In genomic region chr6:37276181-37276580, GRCm38 (mm10) we compare ENCODE assay signal across 23 mouse cellular contexts. TPM values are rescaled to one million over a fixed set of nuclear protein-coding genes. Genes with fewer than 3 reads are reported as not detected.
DNase-seq lines count a peak whose midpoint lies in the region; ATAC-seq and TF ChIP-seq lines count a peak whose summit lies in the region.
"Had no signal": no experiment of that assay in that cellular context is flagged by ENCODE, and none has a peak within 500 bp of the region (broad histone marks: within the 10 kb centered on the region; RNA-seq: fewer than 3 reads in every experiment).

No protein-coding gene starts in this region.

- H3K79me3 ChIP-seq in C2C12 (ENCODE audit: low read depth): no peaks in the 10 kb centered on the region

- no peak for TF ChIP-seq POLR2A in myocyte (IDR thresholded peaks at IDR 0.05; ENCODE audit: insufficient read length, low read depth)

- no peak for TF ChIP-seq CTCF in C2C12 (IDR thresholded peaks at IDR 0.05; ENCODE audit: control insufficient read depth, insufficient read depth, insufficient read length)

- ATAC-seq in activated CD4-positive, CD25-positive, alpha-beta regulatory T cell, adult 4 months: no peak
- ATAC-seq: forebrain, embryonic 16.5 days; intestine, postnatal 0 days had no signal

- H3K79me2 ChIP-seq in C2C12 (ENCODE audit: control insufficient read depth, insufficient read depth): no peaks in the 10 kb centered on the region
- H3K79me2 ChIP-seq in myocyte (ENCODE audit: control insufficient read depth, insufficient read depth): no peaks in the 10 kb centered on the region

- H3K36me3 ChIP-seq in C2C12 (ENCODE audit: control insufficient read depth, insufficient read depth): no peaks in the 10 kb centered on the region
- no peaks in the 10 kb centered on the region for H3K36me3 ChIP-seq in myocyte (ENCODE audit: control insufficient read depth, insufficient read depth)
- H3K36me3 ChIP-seq: G1E; heart, embryonic 10.5 days; heart, embryonic 13.5 days; hindbrain, embryonic 12.5 days; hindbrain, embryonic 15.5 days had no signal

- peak; percentile 78 for DNase-seq in 3T3-L1 (ENCODE audit: low read depth, low spot score)
- peak; percentile 22 for DNase-seq in adipocyte (ENCODE audit: low spot score)
- DNase-seq in lung, adult 18-20 months: no peak
- DNase-seq: adrenal gland, adult 2 months; adrenal gland, postnatal 14 days; cerebellum, adult 11-12 months; cerebellum, adult 8-10 months; cerebellum, postnatal 14 days; gastrocnemius, postnatal 10 days; gastrocnemius, postnatal 36 days; heart, adult 2 months had no signal

- peak overlapping the region; percentile 53 for H3K4me2 ChIP-seq in myocyte (ENCODE audit: low read depth)
- H3K4me2 ChIP-seq: forebrain, embryonic 13.5 days; heart, embryonic 13.5 days; hindbrain, embryonic 12.5 days; hindbrain, embryonic 15.5 days had no signal

- no peak overlapping the region for H3K4me3 ChIP-seq in C2C12 (ENCODE audit: insufficient read depth, poor library complexity, severe bottlenecking)
- H3K4me3 ChIP-seq in myocyte: no peak overlapping the region
- H3K4me3 ChIP-seq: forebrain, embryonic 13.5 days; heart, adult 2 months; heart, embryonic 10.5 days; heart, embryonic 13.5 days; hindbrain, embryonic 12.5 days; hindbrain, embryonic 15.5 days had no signal

- H3K27me3 ChIP-seq in C2C12 (ENCODE audit: control insufficient read depth, insufficient read depth, insufficient read length) (no peaks in the 10 kb centered on the region), myocyte (ENCODE audit: control insufficient read depth, insufficient read depth, insufficient read length) (no peaks in the 10 kb centered on the region)
- H3K27me3 ChIP-seq: CH12.LX; forebrain, embryonic 13.5 days; heart, embryonic 13.5 days; hindbrain, embryonic 12.5 days; hindbrain, embryonic 15.5 days had no signal

- no peak overlapping the region for H3ac ChIP-seq in C2C12 (ENCODE audit: control insufficient read depth, insufficient read length, low read depth)
- H3ac ChIP-seq in myocyte (ENCODE audit: control insufficient read depth, insufficient read length): no peak overlapping the region

TF ChIP-seq in C2C12, 6 proteins besides CTCF, POLR2A, EP300 and RAD21:
- TF ChIP-seq MYOD1 (IDR thresholded peaks at IDR 0.05; ENCODE audit: control insufficient read depth, insufficient read length, low read depth) (peak; percentile 25), USF1 (IDR thresholded peaks at IDR 0.05; ENCODE audit: low read depth) (no peak), FOSL1 (IDR thresholded peaks at IDR 0.05; ENCODE audit: insufficient read depth, low read length, poor library complexity, severe bottlenecking) (no peak), MYOG (IDR thresholded peaks at IDR 0.05; ENCODE audit: control insufficient read depth, extremely low read depth, insufficient read length) (no peak), MAX (IDR thresholded peaks at IDR 0.05) (no peak), CEBPB (IDR thresholded peaks at IDR 0.05; ENCODE audit: low read depth) (no peak)

TF ChIP-seq in myocyte, 11 proteins besides CTCF, POLR2A, EP300 and RAD21:
- TF ChIP-seq MYOD1 (IDR thresholded peaks at IDR 0.05; ENCODE audit: control insufficient read depth in 1 of 3, insufficient read length in 2 of 3, low read depth in 2 of 3) (peak in 2 of 3 experiments; percentile 19 to 28), SRF (IDR thresholded peaks at IDR 0.05; ENCODE audit: control insufficient read depth, insufficient read length, low read depth) (no peak), TCF3 (IDR thresholded peaks at IDR 0.05; ENCODE audit: insufficient read length, low read depth) (no peak)

RNA-seq across cellular contexts. Expression of gene Dgki, which starts 23.8 kb away (rescaled TPM):
- not detected for polyA plus RNA-seq in C2C12 (2012; fragmentation: generic; extraction: Trizol)
- polyA plus RNA-seq in myocyte (2012; fragmentation: generic; extraction: Trizol): 0.02 TPM
- polyA plus RNA-seq in activated CD4-positive, CD25-positive, alpha-beta regulatory T cell, adult 4 months (2017; shearing (Covaris generic)): under 1 TPM in 1 of 2 experiments, not detected in 1; 0.21 TPM
- polyA plus RNA-seq: G1E had no signal

Comparison
In these comparisons a context has a peak if more than half of its experiments do, and no peak if none do; other contexts are left out.
1. DNase-seq: peak in 3T3-L1 (single experiment) and adipocyte (single experiment); none in lung, adult 18-20 months (0 of 2).